Mouse (Mus musculus) layer of hippocampus, postnatal 36 days (tissue): Measurements from ENCODE around the gene Akap1. TPM values are rescaled to one million over a fixed set of nuclear protein-coding genes. Genes with fewer than 3 reads are reported as not detected.
A peak's percentile ranks its signal among the peaks of the same experiment; 100 is the strongest.
"Not testable (repeated sequence)": the region's sequence is repeated elsewhere in the genome, so short reads cannot be mapped to it uniquely, and the experiment has no call there.

Experiments
- DNase-seq, 2 experiments: peaks; one replicate each; pipeline ENCODE4 v3.0.0; 2022
- total RNA-seq, 2 experiments: library from RNA; stranded (reverse); gene quantifications; 2 replicates each; pipeline ENCODE4 v1.2.3; 2021

Gene Akap1
- total RNA-seq: 10 to 100 TPM; 38.1 to 40.0 TPM

DNA sequence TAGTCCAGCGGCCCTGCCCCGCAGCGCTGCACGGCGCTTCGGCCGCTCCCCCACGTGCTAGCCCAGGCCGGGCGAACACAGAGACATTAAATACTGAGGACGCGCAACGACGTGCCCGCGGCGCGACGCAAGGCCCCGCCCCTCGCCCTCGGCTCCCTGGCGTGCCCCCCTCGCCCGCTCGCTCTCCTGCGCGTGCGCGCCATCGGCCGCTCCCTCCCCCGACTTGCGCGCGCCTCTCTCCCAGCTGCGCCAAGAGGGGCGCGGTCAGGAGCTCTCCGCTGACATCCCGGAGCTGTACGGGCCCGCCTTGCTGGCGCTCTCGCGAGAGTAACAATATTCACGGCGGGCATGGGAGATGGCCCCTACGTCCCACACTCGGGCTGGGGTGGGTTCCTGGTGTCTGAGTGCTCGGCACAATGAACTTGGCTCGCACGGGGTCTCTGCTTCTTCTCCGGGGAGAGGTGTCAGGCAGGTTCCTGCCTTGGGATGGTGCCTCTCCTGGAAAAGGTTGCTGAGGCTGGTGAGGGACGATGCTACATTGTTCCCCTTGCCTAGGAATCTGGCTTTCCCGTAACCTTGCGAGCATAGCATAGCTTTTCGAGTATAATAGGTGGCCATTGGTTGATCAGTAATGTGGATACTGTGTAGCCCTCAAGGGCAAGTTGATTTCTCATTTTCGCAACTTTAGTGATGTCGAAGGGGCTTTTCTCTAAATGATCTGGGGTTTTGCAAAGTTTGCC lies at the start of gene Akap1:
Gene Akap1, minus strand, starts transcription at position 129 of the 740 bp plus-strand sequence.
- DNase-seq: peak; percentile 98

DNA sequence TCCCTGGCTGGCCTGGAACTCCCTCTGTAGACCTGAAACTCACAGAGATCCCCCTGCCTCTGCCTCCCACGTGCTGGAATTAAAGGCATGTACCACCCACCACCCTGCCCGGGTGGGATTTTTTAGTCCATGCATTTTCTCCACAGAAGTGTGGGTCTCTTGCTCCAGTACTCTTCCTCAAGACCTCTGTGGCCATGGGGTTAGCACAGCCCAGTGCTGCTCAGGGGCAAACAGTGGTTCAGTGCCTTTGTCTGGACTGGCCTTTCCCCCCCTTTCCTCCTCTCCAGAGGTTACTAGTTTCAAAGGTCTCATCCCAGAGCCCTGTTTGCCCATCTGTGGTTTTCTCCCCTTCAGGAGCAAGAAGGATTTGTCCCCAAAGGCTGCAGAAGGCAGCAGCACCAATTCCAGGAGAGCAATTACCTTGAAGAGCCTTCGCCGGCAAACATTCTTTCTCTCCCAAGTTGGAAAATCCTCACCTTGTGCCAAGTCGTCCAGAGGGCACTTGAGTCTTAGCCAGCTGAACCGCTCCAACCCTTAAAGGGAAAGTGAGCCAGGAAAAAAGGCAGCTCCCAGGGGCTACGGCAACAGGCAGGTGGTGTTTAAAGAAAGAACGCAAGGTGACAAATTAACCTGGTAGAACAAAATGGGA lies 45.1 kb upstream of the Akap1 start:
- no peak for DNase-seq

DNA sequence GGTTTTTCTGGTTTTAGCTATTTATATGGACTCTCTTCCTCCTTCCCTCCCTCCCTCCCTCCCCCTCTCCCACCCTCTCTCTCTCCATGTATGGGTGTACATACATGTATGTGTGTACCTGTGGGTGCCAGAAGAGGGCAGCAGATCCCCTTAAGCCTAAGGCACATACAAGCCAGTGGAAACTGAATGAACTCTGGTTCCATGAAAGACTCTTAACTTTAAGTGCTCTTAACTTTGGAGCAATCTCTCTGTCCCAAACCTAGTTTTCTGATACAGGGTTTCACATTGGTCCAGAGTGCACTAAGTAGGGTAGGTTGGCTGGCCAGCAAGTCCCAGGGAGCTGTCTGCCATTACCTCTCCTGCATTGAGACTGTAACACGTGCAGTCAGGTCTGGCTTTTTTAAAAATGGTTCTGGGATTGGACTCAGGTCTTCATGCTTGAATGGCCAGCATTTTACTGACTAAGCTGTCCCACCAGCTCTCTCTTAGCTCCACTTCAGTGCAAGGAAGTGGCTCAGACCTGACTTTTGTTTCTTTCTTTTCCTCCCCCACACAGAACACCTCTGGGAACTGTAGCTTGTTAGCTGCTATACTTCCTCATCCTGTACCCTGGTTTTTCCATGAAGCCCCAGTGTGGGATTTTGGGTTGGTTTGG lies 44.3 kb upstream of the Akap1 start:
- DNase-seq: no peak

DNA sequence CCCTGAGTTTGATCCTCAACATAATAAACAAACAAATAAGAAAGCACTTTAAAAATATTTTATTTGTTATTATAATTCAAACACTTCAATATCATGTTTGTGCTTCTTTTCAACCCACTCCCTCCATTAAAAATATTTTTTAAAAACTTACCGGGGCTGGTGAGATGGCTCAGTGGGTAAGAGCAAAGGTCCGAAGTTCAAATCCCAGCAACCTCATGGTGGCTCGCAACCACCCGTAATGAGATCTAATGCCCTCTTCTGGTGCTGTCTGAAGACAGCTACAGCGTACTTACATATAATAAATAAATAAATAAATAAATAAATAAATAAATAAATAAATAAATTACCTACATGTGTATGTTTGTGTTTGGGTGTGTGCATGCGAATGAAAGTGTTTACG lies 43.5 kb upstream of the Akap1 start:
- DNase-seq: no peak

DNA sequence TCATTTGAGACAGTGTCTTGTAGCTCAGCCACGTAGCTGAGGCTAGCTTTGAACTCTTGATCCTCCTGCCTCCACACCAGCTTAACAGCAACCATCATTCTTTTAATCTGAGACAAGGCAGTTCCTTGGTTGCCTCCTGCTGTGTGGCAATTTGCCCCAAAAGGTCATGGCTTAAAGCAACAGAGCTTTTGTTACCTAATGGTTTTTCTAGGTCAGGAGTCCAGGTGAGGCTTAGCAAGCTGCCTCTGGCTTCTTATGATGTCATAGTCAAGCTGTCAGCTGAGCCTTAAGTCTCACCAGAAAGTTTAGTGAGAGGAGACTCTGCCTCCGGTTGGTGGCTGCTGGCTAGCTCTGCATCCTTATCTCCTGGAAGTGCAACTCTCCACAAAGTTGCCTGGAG lies 41.2 kb upstream of the Akap1 start:
- no peak for DNase-seq

DNA sequence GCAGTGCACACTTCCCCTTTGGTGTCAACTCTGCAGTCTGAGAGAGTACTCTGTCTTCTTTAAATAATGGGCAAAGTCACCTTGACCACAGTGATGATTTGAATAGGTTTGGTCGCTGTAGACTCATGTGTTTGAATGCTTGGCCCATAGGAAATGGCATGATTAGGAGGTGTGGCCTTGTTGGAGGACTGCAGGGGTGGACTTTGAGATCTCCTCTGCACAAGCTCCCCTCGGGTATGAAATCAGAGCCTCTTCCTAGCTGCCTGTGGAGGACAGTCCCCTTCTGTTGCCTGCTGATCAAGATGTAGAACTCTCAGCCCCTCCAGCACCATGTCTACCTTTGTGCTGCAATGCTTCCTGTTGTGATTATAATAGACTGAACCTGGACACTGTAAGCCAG lies 39.7 kb upstream of the Akap1 start:
- no peak for DNase-seq

DNA sequence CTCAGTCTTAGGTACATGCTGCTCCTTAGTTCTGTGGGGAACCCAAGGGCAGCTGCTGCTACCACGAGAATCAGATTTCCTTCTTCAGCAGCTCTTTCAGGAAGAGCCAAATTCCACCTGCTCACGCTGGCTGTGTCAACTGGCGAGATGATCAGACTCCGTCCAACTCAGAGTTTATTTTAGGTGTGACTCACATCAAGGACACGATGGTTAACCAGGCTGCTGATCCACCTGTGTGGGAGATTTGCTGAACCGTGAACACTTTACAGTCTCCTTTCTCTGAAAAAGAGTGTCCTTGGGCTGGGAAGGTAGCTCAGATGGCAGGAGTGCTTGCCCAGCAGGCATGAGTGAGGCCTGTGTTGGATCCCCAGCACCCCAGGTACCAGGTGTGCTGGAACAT lies 38.4 kb upstream of the Akap1 start:
- no peak for DNase-seq

DNA sequence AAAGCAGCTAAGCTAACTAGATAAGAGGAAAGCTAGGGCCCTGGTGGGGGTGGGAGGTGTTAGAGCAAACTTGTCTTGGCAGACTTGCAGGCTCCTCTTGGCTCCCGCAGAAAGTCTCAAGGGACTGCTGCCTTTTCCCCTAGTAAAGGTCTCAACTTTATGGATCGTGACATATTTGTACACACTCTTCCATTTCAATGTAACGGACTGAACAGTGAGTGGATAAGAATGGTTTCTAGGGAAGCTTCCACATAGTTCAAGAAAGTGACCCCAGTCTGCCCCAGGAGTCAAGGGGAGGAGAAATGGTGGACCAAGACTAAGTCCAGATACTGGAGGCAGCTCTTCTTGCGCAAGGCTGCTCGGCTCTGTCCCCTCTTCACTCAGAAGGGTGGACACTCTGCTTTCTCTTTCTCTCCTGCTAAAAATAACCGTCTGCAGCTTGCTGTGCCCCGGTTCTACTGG lies 37.0 kb upstream of the Akap1 start:
- no peak for DNase-seq

DNA sequence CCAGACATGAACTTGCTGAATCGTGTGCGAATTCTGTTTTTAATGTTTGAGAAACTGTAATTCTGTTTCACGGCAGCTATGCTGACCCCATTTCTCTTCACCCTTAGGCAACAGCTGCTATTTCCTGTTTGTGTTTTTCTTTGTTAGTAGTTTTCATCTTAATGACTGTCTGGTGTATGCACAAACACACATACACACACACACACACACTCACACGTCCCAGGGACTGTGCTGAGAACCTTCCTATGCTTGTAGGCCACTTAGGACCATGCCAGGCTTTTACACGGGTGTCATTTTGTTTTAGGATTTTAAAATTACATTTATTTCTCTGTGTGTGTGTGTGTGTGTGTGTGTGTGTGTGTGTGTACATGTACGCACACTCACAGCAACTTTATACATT lies 35.2 kb upstream of the Akap1 start:
- no peak for DNase-seq

DNA sequence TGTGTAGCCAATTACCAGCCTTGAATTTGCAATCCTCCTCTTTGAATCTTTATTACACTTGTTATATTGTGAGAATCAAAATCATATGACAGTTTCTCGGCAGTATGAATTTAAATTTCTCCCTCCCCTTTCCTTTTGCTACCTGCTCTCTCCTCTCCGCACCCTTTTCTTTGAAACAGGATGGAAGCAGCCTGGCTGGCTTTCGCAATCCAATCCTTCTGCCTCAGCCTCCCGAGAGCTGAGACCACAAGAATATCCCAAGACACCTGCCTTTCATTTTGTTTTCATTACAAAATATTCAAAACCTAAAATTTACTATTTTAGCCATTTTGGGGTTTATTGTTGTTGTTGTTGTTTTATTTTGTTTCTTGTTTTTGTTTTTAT lies 34.0 kb upstream of the Akap1 start:
- no peak for DNase-seq

DNA sequence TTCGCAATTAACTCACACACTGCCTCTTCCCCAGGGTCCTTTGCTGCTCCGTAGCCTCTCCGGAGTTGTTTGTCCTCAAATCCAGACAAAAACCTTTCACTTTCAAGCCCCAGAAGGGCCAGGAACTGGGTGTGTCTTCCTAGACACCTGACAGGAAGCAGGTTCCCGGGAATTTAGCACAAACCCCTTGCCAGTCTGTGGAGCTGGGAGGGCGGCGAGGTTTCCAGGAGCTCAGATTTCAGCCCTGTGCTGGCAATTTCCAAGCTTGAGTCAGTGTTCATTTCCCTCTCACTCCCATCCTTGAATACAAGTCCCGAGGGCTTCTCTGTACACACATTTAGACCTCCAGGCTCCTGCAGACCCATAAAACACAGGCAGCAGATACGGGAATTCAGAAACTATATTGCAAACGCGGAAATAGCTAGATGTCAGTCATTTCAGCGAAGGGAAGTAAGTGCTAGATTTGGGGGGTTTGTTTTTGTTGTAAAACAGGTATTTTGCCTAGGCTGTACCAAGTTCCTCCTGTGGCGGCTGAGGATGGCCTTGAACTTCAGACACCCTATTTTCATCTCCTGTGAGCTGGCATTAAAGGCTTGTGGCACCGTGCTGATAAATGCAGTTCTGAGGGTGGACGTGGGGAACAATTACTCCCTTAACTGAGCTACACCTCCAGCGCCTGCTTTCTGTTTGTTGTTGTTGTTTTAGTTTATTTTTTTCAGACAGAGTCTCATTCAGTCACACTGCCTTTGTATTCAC lies 33.4 kb upstream of the Akap1 start:
- DNase-seq: no peak

DNA sequence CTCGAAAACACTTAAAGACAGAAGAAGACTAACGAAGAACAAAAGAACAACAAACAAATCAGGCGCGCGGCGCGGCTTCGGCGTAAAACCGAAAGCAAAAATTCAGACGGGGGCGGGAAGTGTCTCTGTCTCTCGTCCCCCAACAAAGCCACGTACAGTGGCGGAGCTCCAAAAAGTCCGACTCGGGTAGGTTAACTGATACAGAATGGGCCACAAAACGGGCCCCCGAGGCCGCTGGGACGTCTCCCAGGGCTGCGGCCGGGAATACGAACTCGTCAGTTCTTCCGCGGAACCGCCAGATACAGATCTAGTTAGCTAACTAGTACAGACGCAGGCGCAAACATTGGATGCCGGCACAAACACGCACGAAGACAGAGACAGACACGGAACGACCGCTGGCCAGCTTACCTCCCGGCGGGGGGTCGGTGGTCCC lies 31.4 kb upstream of the Akap1 start:
- DNase-seq: peak; percentile 63 to 64

DNA sequence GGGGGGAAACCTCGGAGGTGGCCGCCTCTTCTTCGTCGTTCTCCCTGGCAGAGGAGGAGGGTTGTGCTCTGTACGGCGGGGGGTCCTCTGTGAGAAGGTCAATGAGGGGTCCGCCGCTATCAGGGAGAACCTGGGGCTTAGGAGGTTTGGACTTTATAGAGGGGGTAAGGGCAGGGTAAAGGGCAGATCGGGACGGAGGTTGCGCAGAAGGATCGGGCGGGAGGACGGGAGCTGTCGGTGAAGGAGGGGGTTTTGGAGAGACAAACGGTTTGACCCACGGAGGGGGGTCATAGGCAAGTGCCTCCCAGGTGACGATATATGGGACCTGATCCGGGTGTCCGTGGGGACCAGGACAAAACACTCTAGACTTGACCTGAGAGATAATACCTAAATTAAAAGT lies 30.8 kb upstream of the Akap1 start:
- not testable (repeated sequence) for DNase-seq

DNA sequence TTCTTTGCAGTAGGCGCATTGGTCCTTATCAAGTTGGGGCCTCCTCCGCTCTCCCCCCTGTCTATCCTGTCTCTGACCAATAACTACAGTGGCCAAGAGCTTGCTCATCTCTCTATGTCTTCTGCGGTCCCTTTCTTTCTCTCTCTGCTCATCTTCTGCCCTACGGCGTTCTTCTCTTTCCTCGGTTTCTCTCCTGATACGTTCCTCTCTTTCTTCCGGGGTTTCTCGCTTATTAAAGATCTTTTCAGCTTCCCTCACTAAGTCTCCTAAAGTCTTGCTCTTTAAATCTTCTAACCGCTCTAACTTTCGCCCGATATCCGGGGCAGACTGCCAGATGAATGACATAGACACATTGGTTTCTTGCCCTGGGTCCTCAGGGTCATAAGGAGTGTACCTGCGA lies 29.9 kb upstream of the Akap1 start:
- not testable (repeated sequence) for DNase-seq

DNA sequence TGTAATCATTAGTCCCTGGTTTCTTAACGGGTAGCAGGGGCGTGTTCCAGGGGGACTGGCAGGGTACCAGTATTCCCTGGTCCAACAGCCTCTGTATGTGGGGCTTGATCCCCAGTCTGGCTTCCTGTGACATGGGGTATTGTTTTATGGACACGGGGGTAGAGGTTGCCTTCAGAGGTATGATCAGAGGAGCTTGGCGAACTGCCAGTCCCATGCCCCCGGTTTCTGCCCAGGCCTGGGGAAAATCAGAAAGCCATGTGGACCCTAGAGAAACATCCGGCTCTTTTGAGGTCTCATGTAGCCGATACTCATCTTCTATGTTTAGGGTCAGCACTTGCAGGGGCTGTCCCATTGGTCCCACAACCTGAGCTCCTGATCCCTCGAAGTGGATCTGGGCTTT lies 29.1 kb upstream of the Akap1 start:
- not testable (repeated sequence) for DNase-seq

DNA sequence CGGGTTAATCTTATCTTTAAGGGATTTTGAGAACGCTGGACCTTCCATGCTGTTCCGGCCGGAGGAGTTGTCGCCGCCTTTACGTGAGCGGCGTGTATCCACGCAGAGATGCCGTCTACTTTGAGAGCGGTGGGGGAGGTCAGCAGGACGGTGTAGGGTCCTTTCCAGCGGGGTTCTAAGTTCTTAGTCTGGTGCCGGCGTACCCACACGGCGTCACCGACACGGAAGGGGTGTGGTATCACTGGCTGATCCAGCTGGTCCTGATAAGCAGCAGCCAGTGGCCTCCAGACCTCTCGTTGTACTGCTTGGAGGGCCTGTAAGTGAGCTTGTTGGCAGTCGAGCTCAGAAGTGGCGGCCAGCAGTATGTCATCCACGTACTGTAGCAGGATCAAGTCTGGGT lies 28.4 kb upstream of the Akap1 start:
- DNase-seq: peak in 1 of 2 experiments; percentile 37

DNA sequence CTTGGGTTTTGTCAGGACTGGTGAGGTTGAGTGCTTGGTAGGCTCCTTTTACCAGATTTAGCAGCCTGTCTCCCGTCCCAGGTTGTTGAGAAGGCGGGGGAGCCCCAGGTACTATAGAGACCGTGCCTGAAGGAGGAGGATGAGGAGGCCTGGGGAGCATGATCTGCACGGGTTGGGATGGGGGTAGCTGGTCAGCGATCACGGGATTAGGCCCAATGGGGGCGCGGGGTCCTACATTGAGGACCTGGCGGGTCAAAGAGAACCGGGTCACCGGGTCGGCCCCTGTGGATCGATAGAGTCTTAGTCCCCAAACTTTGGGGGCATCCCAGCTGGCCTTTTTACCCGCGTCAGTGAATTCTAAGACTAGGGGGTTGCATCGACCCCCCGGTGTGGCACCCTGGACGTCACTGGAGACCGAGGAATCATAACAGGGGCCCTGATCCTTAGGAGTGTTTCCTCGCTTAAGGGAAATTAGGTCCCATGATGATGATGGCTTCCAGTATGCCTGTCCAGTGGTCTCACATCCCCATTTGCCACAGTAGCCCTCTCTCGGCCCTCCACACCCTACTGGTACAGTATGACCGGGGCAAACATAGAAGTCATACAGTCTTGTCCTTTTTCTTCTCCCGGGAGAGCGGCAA lies 27.7 kb upstream of the Akap1 start:
- peak; percentile 49 to 60 for DNase-seq

DNA sequence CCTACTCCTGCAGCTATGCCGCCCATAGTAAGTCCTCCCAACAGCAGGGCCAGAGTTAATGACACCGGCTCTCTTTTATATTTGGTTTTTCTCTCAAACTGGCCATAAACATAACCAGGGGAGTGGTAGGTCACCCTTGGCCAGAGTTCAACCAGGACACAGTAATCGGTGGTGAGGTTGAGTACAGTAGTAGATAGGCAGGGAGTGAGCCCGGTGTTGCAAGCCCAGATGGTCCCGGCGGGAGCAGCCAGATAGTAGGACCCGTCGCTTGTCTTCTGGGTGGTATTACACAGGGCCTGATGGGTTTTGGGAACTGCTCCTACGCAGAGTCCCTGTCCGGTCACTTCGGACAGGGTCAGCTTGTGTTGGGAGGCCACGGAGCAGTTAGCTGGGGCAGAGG lies 27.1 kb upstream of the Akap1 start:
- DNase-seq: peak in 1 of 2 experiments; percentile 37

DNA sequence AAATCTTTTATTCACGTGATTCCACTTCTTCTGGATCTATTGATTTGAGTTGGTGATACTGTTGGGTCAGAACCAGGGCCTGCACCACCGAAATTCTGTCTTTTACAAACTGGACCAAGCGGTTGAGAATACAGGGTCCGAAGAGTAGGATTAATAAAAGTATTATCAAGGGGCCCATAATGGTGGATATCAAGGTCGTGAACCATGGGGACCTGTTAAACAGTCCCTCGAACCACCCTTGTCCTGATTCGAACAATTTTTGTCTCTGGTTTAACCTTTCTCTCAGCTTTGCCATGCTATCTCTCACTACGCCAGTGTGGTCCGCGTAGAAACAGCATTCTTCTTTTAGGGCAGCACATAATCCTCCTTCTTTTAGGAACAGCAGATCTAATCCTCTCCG lies 26.5 kb upstream of the Akap1 start:
- not testable (repeated sequence) for DNase-seq

DNA sequence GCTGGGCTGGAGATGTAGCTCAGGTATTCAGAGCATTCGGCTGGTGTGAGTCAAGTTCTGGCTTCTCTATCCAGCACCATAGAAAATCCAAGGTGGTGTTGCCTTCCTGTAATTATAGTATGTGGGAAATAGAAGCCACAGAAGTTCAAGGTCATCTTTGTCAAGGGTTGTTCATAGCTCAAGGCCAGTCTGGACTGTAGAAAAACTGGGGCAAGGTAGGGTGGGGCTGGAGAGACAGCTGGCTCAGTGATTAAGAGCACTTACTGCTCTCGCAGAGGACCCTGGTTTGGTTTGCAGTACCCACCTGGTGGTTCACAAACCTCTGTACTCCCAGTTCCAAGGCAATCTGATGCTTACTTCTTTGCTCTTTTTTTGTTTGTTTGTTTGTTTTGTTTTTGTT lies 24.6 kb upstream of the Akap1 start:
- no peak for DNase-seq

DNA sequence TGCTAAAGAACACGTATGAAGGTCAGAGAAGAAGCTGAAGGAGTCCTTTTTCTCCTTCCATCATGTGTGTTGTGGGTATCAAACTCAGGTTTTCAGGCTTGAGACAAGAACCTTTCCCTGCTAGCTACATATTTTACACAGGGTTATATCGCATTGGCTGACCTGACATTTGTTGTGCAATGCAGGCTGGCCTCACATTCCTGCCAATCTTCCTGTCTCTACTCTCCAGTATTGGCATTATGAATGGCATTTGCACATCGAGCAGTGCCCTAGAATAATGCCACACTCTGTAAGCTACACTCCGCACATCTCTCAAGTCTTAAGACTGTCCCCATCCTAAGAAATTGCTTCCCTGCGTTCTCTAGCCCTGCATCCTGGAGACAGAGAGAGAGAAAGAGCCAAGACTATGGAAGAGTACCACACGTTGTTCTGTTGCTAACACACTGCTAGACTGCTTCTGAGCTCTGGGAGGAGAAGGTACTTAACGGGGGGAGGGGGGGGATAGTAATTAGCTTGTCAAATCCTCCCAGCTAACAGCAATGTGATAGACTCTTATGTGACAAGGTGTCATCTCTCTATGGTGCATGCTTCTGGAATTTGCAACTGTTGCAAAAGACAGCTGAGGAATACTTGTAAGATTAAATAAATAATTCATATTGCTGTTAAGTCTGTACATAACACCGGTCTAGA lies 20.1 kb upstream of the Akap1 start:
- no peak for DNase-seq

DNA sequence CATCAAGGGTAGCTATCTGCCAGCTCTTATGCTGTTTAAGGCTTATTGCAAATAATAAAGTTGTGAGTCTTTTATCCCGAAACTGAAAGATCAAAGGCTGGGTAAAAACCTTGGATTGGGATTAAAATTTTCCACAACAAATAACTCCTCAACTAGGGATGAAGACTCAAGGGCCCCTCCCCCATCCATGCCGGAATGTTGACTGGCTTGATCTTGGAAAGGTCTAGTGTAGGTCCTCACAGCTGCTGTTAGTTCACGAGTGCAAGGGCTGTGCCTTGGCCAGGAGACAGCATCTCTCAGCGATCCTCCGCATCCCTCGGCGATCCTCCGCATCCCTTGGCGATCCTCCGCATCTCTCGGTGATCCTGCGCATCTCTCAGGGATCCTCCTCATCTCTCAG lies 13.6 kb upstream of the Akap1 start:
- DNase-seq: no peak
